ENCODE assay signal across 9 mouse cellular contexts in genomic region chr5:96916897-96917296, GRCm38 (mm10).
A peak's percentile ranks its signal among the peaks of the same experiment; 100 is the strongest.
DNase-seq lines count a peak whose midpoint lies in the region; ATAC-seq and TF ChIP-seq lines count a peak whose summit lies in the region.
"Had no signal": no experiment of that assay in that cellular context is flagged by ENCODE, and none has a peak within 500 bp of the region (broad histone marks: within the 10 kb centered on the region; RNA-seq: fewer than 3 reads in every experiment).

No protein-coding gene starts in this region.

- no peak for DNase-seq in kidney, adult 2 months
- no peak for DNase-seq in kidney, postnatal 4 days
- DNase-seq in 3T3-L1 (ENCODE audit: low read depth, low spot score) = peak; percentile 24
- DNase-seq in ovary, postnatal 36 days (ENCODE audit: low spot score) = no peak
- DNase-seq in left cerebral cortex, adult 18-20 months (ENCODE audit: low spot score in 2 of 2) = no peak
- DNase-seq: cerebellum, postnatal 14 days had no signal

- peaks cover 7% of the 10 kb centered on the region; the same call in 1 of the 2 replicates for H3K4me1 ChIP-seq in kidney, adult 2 months (ENCODE audit: control insufficient read depth, insufficient read depth, low read length)
- H3K4me1 ChIP-seq in liver, embryonic 15.5 days (replicated peaks) = peaks cover 96% of the 10 kb centered on the region

- no peak overlapping the region for H3K4me3 ChIP-seq in kidney, adult 2 months (ENCODE audit: insufficient read depth, low read depth, low read length)
- no peak overlapping the region for H3K4me3 ChIP-seq in liver, embryonic 15.5 days (replicated peaks)

- H3K27me3 ChIP-seq in kidney, adult 2 months (replicated peaks; ENCODE audit: control insufficient read depth, insufficient read depth, low read length) = no peaks in the 10 kb centered on the region
- H3K27me3 ChIP-seq in liver, embryonic 15.5 days = no peaks in the 10 kb centered on the region

- TF ChIP-seq POLR2A in kidney, adult 2 months (IDR thresholded peaks at IDR 0.05; ENCODE audit: low read depth, low read length) = no peak

- H3K27ac ChIP-seq in kidney, adult 2 months (ENCODE audit: insufficient read depth, low read depth, low read length) = peak overlapping the region; percentile 71; the same call in 1 of the 2 replicates
- H3K27ac ChIP-seq in liver, embryonic 15.5 days (replicated peaks) = peak overlapping the region; percentile 97

- 64% methylated on average over 6 of the region's 6 CpGs for whole genome bisulfite sequencing in kidney, adult 2 months
- whole genome bisulfite sequencing in liver, embryonic 15.5 days (ENCODE audit: insufficient replicate concordance) = 56% methylated on average over 6 of the region's 6 CpGs

- no peaks in the 10 kb centered on the region for H3K9me3 ChIP-seq in liver, embryonic 15.5 days (replicated peaks)

- no peak overlapping the region for H3K9ac ChIP-seq in liver, embryonic 15.5 days

- no peak for TF ChIP-seq CTCF in kidney, adult 2 months (conservative IDR thresholded peaks at IDR 0.05; ENCODE audit: insufficient read depth, insufficient read length, low read depth, low read length)

- no peak overlapping the region for H3K4me2 ChIP-seq in liver, embryonic 15.5 days

- ATAC-seq in CD4-positive, CD25-positive, alpha-beta regulatory T cell, adult 4 months = peak; percentile 79
- no peak for ATAC-seq in liver, embryonic 15.5 days (ENCODE audit: insufficient read depth)
- ATAC-seq in erythroid progenitor cell, adult 5-6 weeks (replicated peaks; ENCODE audit: low FRiP score, poor library complexity, severe bottlenecking) = no peak

- H3K36me3 ChIP-seq in kidney, adult 2 months (ENCODE audit: control insufficient read depth, insufficient read depth, low read length) = no peaks in the 10 kb centered on the region
- no peaks in the 10 kb centered on the region for H3K36me3 ChIP-seq in liver, embryonic 15.5 days (replicated peaks)
